Mouse (Mus musculus) neural tube, embryonic 13.5 days (tissue): Measurements from ENCODE around the gene Ell. TPM values are rescaled to one million over a fixed set of nuclear protein-coding genes. Genes with fewer than 3 reads are reported as not detected.
A peak's percentile ranks its signal among the peaks of the same experiment; 100 is the strongest.

ENCODE experiments used
- ATAC-seq: fragments of 200-750 bp; cut with Nextera tagmentation; 2 replicates; pipeline ENCODE4 v1.8.0; 2017; ENCODE audit warnings: low read depth, mild to moderate bottlenecking, moderate TSS enrichment, moderate library complexity
- H3K27ac ChIP-seq: fragments of 300-500 bp; sonication (generic); replicated peaks from 2 replicates; pipeline ENCODE4 v1.5.1; 2015; ENCODE audit warnings: moderate library complexity, mild to moderate bottlenecking, inconsistent platforms
- H3K27me3 ChIP-seq: fragments of 300-500 bp; sonication (generic); 2 replicates; pipeline ENCODE4 v1.6.1; 2015; ENCODE audit warnings: mild to moderate bottlenecking, inconsistent platforms
- H3K36me3 ChIP-seq: fragments of 300-500 bp; sonication (generic); 2 replicates; pipeline ENCODE4 v1.6.1; 2015; ENCODE audit warnings: mild to moderate bottlenecking, inconsistent platforms
- H3K4me1 ChIP-seq: fragments of 300-500 bp; sonication (generic); replicated peaks from 2 replicates; pipeline ENCODE4 v1.6.1; 2015; ENCODE audit warnings: inconsistent platforms
- H3K4me2 ChIP-seq: fragments of 300-500 bp; sonication (generic); 2 replicates; pipeline ENCODE4 v1.6.1; 2015; ENCODE audit warnings: inconsistent platforms, mild to moderate bottlenecking, moderate library complexity
- H3K4me3 ChIP-seq: fragments of 300-500 bp; sonication (generic); 2 replicates; pipeline ENCODE4 v1.5.1; 2015; ENCODE audit warnings: mild to moderate bottlenecking, inconsistent platforms
- H3K9ac ChIP-seq: fragments of 300-500 bp; sonication (generic); 2 replicates; pipeline ENCODE4 v1.6.1; 2015; ENCODE audit warnings: moderate library complexity, mild to moderate bottlenecking, inconsistent platforms
- H3K9me3 ChIP-seq: fragments of 300-500 bp; sonication (generic); 2 replicates; pipeline ENCODE4 v1.6.1; 2016; ENCODE audit warnings: inconsistent platforms
- WGBS: fragments of 180-500 bp; shearing (Covaris S2); methylation state at CpG from one replicate; pipeline ENCODE4 v1.1.7; 2015; 5-methylcytosine and 5-hydroxymethylcytosine counted together
- polyA plus RNA-seq: library from polyadenylated mRNA; unstranded; fragments of >200 nt; fragmentation: Nextera tagmentation; extraction: Ambion mirVana; gene quantifications from 2 replicates; pipeline ENCODE4 v1.2.1, GENCODE M21; 2015

The Ell gene
- polyA plus RNA-seq, 1 experiment from 2014 or later, result 16.5 TPM

GRCm38 (mm10) chr8:70500386-70501301 is 38.6 kb upstream of the Ell start:
- no peak for ATAC-seq
- WGBS, result 9% methylated on average over 39 of the region's 39 CpGs
- Histone ChIP-seq H3K4me3 (0 out of 2 replicates have a peak overlapping the region, but pooled peaks have one; percentile 10), H3K9ac (no peak overlapping the region), H3K4me1 (peaks cover 51% of the 10 kb centered on the region), H3K27ac (no peak overlapping the region), H3K4me2 (peak overlapping the region; percentile 28), H3K27me3 (peaks cover 86% of the 10 kb centered on the region), H3K36me3 (no peaks in the 10 kb centered on the region), H3K9me3 (no peaks in the 10 kb centered on the region)

- no peak overlapping the region for H3K27ac ChIP-seq
- H3K36me3 ChIP-seq, result peaks cover 2% of the 10 kb centered on the region
- peaks cover 72% of the 10 kb centered on the region for H3K27me3 ChIP-seq
- peaks cover 57% of the 10 kb centered on the region for H3K4me1 ChIP-seq
- H3K9me3 ChIP-seq, result no peaks in the 10 kb centered on the region
- peak overlapping the region; percentile 13; the same call in 1 of the 2 replicates for H3K9ac ChIP-seq
- WGBS, result 8% methylated on average over 23 of the region's 23 CpGs
- no peak for ATAC-seq
- H3K4me3 ChIP-seq, result no peak overlapping the region
- H3K4me2 ChIP-seq, result peak overlapping the region; percentile 0; the same call in 1 of the 2 replicates
Observed at GRCm38 (mm10) chr8:70501820-70502529, 37.3 kb upstream of the Ell start.

- Histone ChIP-seq H3K4me1 (peaks cover 59% of the 10 kb centered on the region), H3K27ac (no peak overlapping the region), H3K4me3 (no peak overlapping the region), H3K4me2 (peak overlapping the region; percentile 0; the same call in 1 of the 2 replicates), H3K9ac (0 out of 2 replicates have a peak overlapping the region, but pooled peaks have one; percentile 13), H3K36me3 (peaks cover 8% of the 10 kb centered on the region), H3K9me3 (no peaks in the 10 kb centered on the region), H3K27me3 (peaks cover 67% of the 10 kb centered on the region)
- no peak for ATAC-seq
- 33% methylated on average over 12 of the region's 12 CpGs for WGBS
Observed at GRCm38 (mm10) chr8:70502540-70502939, 36.7 kb upstream of the Ell start.

GRCm38 (mm10) chr8:70503062-70503750 is 36.1 kb upstream of the Ell start:
- H3K4me2 ChIP-seq, result peak overlapping the region; percentile 2; the same call in 1 of the 2 replicates

GRCm38 (mm10) chr8:70504291-70504716 is 35.0 kb upstream of the Ell start:
- peak overlapping the region; percentile 7; the same call in 1 of the 2 replicates for H3K4me2 ChIP-seq
- no peak for ATAC-seq
- peaks cover 69% of the 10 kb centered on the region for H3K4me1 ChIP-seq

More at GRCm38 (mm10) chr8:70503062-70503750, 36.1 kb upstream of the Ell start:
- peaks cover 60% of the 10 kb centered on the region for H3K27me3 ChIP-seq
- 0 out of 2 replicates have a peak overlapping the region, but pooled peaks have one; percentile 4 for H3K9ac ChIP-seq
- H3K9me3 ChIP-seq, result no peaks in the 10 kb centered on the region
- H3K4me1 ChIP-seq, result peaks cover 59% of the 10 kb centered on the region
- ATAC-seq, result no peak
- no peak overlapping the region for H3K4me3 ChIP-seq
- H3K36me3 ChIP-seq, result peaks cover 13% of the 10 kb centered on the region
- no peak overlapping the region for H3K27ac ChIP-seq
- WGBS, result 13% methylated on average over 46 of the region's 46 CpGs

GRCm38 (mm10) chr8:70504851-70505250 is 34.4 kb upstream of the Ell start:
- peaks cover 74% of the 10 kb centered on the region for H3K4me1 ChIP-seq
- peak overlapping the region; percentile 96; the same call in 1 of the 2 replicates for H3K9ac ChIP-seq
- WGBS, result 77% methylated on average over 3 of the region's 3 CpGs
- H3K27ac ChIP-seq, result no peak overlapping the region
- H3K4me2 ChIP-seq, result peak overlapping the region; percentile 86
- peak overlapping the region; percentile 74 for H3K4me3 ChIP-seq
- peaks cover 20% of the 10 kb centered on the region for H3K36me3 ChIP-seq
- ATAC-seq, result no peak
- H3K9me3 ChIP-seq, result no peaks in the 10 kb centered on the region
- peaks cover 44% of the 10 kb centered on the region for H3K27me3 ChIP-seq

More at GRCm38 (mm10) chr8:70504291-70504716, 35.0 kb upstream of the Ell start:
- no peaks in the 10 kb centered on the region for H3K9me3 ChIP-seq
- peaks cover 20% of the 10 kb centered on the region for H3K36me3 ChIP-seq
- peaks cover 49% of the 10 kb centered on the region for H3K27me3 ChIP-seq
- H3K27ac ChIP-seq, result no peak overlapping the region
- no peak overlapping the region for H3K4me3 ChIP-seq
- no peak overlapping the region for H3K9ac ChIP-seq
- WGBS, result 29% methylated on average over 16 of the region's 16 CpGs

- Histone ChIP-seq H3K27ac (peak overlapping the region; percentile 96), H3K9ac (peak overlapping the region; percentile 96), H3K4me1 (peaks cover 71% of the 10 kb centered on the region), H3K9me3 (no peaks in the 10 kb centered on the region), H3K36me3 (peaks cover 20% of the 10 kb centered on the region), H3K4me3 (peak overlapping the region; percentile 74), H3K27me3 (peaks cover 34% of the 10 kb centered on the region), H3K4me2 (peak overlapping the region; percentile 86)
- WGBS, result 38% methylated on average over 32 of the region's 32 CpGs
- peak; percentile 5 for ATAC-seq
Observed at GRCm38 (mm10) chr8:70505698-70506327, 33.4 kb upstream of the Ell start.

- H3K4me2 ChIP-seq, result peak within 1 kb of the TSS; percentile 86
- peaks cover 72% of the 10 kb centered on the region for H3K4me1 ChIP-seq
- H3K9me3 ChIP-seq, result no peaks in the 10 kb centered on the region
- peak; percentile 82 for ATAC-seq
- 3% methylated on average over 40 of the region's 40 CpGs for WGBS
- H3K4me3 ChIP-seq, result peak within 1 kb of the TSS; percentile 74
- H3K36me3 ChIP-seq, result peaks cover 20% of the 10 kb centered on the region
- peak within 1 kb of the TSS; percentile 96 for H3K9ac ChIP-seq
- peak within 1 kb of the TSS; percentile 96 for H3K27ac ChIP-seq
- H3K27me3 ChIP-seq, result peaks cover 27% of the 10 kb centered on the region
Observed at GRCm38 (mm10) chr8:70506328-70507026, 32.8 kb upstream of the Ell start, which contains the start of gene Rex1bd. Gene Rex1bd, minus strand, starts transcription at chr8:70506752.

GRCm38 (mm10) chr8:70507027-70507393 is 32.2 kb upstream of the Ell start:
- no peak for ATAC-seq
- WGBS, result 63% methylated on average over 5 of the region's 5 CpGs
- Histone ChIP-seq H3K4me1 (peaks cover 72% of the 10 kb centered on the region), H3K9ac (0 out of 2 replicates have a peak overlapping the region, but pooled peaks have one; percentile 96), H3K9me3 (no peaks in the 10 kb centered on the region), H3K27ac (no peak overlapping the region), H3K4me3 (peak overlapping the region; percentile 74; the same call in 1 of the 2 replicates), H3K4me2 (peak overlapping the region; percentile 86; the same call in 1 of the 2 replicates), H3K36me3 (peaks cover 20% of the 10 kb centered on the region), H3K27me3 (peaks cover 22% of the 10 kb centered on the region)

- Histone ChIP-seq H3K9me3 (no peaks in the 10 kb centered on the region), H3K4me3 (peak overlapping the region; percentile 97), H3K9ac (peak overlapping the region; percentile 88), H3K4me1 (peaks cover 52% of the 10 kb centered on the region), H3K36me3 (peaks cover 37% of the 10 kb centered on the region), H3K4me2 (peak overlapping the region; percentile 99), H3K27me3 (no peaks in the 10 kb centered on the region), H3K27ac (peak overlapping the region; percentile 97)
- ATAC-seq, result no peak
- WGBS, result 14% methylated on average over 25 of the region's 25 CpGs
Observed at GRCm38 (mm10) chr8:70509281-70509952, 29.8 kb upstream of the Ell start.
